ENCODE assay signal across 10 mouse cellular contexts in the genomic region with DNA sequence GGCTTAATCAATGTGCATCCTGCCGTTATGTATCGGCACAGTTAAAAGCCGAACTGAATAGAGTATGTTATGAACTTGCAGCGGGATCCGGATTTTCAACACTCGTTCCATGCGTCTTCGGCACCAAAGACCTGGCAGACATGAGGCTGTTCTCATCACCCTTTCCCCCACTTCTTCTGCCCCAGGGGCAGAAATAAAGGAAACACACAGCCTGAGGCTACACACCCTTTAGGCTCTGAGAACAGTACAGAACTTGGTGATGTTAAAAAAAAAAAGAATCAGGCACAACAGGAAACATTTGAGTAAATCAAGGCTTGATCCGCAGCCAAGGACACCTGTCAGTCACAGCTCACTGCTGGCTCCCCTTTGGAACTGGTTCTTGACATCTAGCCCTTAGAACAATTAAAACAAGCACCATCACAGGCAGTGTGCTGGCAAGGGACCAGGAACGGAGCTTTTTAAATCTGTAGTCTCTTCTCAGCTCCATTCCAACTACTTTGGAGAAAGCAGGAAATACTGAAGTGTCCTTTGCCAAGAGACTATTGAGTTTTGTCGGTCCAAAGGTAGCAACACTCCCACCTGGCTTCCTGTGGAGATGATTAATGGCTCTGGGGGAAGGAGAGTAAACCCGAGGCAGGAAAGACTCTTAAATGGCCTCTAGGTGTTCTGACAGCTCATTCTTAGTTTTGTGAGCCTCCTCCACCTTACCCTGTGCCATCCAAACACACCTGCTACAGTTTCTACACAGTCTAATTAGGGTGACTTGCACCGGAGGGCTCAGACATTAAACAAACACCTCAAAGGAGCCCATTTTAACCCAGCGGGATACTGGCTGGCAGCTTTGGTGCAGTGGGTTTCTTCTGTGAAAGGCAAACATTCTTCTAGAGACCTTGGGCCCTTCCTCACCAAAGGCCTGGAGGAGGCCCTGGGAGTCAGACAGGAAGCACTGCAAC. TPM values are rescaled to one million over a fixed set of nuclear protein-coding genes. Genes with fewer than 3 reads are reported as not detected.
DNase-seq lines count a peak whose midpoint lies in the region; ATAC-seq and TF ChIP-seq lines count a peak whose summit lies in the region.
"Had no signal": no experiment of that assay in that cellular context is flagged by ENCODE, and none has a peak within 500 bp of the region (broad histone marks: within the 10 kb centered on the region; RNA-seq: fewer than 3 reads in every experiment).

No protein-coding gene starts in this region.

- intact Hi-C loops in gastrocnemius, adult 2 months (cut with DNase I): no loop called here
- intact Hi-C loops in gastrocnemius, postnatal 14 days (cut with DNase I; ENCODE audit: low total_unique reads): no loop called here

- no peak for TF ChIP-seq EP300 in heart, postnatal 0 days (IDR thresholded peaks at IDR 0.05; ENCODE audit: low read depth)

- H3K9me3 ChIP-seq in heart, postnatal 0 days (replicated peaks; ENCODE audit: control insufficient read depth, low read length): no peaks in the 10 kb centered on the region
- H3K9me3 ChIP-seq in limb, embryonic 15.5 days: no peaks in the 10 kb centered on the region
- H3K9me3 ChIP-seq in neural tube, embryonic 15.5 days (replicated peaks): no peaks in the 10 kb centered on the region
- H3K9me3 ChIP-seq: embryonic facial prominence, embryonic 12.5 days had no signal

- 49% methylated on average over 14 of the region's 14 CpGs for WGBS in heart, postnatal 0 days
- WGBS in limb, embryonic 15.5 days: 58% methylated on average over 14 of the region's 14 CpGs
- WGBS in neural tube, embryonic 15.5 days: 63% methylated on average over 14 of the region's 14 CpGs

- no peak overlapping the region for H3K9ac ChIP-seq in heart, postnatal 0 days (replicated peaks; ENCODE audit: low read depth, low read length)
- H3K9ac ChIP-seq in limb, embryonic 15.5 days: no peak overlapping the region
- no peak overlapping the region for H3K9ac ChIP-seq in neural tube, embryonic 15.5 days (replicated peaks)
- H3K9ac ChIP-seq: embryonic facial prominence, embryonic 12.5 days had no signal

- DNase-seq in gastrocnemius, adult 2 months: peak; percentile 33
- no peak for DNase-seq in gastrocnemius, postnatal 14 days
- peak; percentile 11 for DNase-seq in Muller cell, postnatal 12 days (ENCODE audit: inconsistent ontology term)
- peak; percentile 26 for DNase-seq in heart, postnatal 0 days (ENCODE audit: low spot score)
- DNase-seq in spleen, postnatal 36 days (ENCODE audit: low spot score in 2 of 2): no peak
- DNase-seq in testis, postnatal 10 days (ENCODE audit: low spot score): no peak

- no peak for TF ChIP-seq CTCF in gastrocnemius, adult 2 months (IDR thresholded peaks at IDR 0.05)
- no peak for TF ChIP-seq CTCF in heart, postnatal 0 days (IDR thresholded peaks at IDR 0.05; ENCODE audit: low read depth)

- H3K4me1 ChIP-seq in heart, postnatal 0 days (ENCODE audit: control insufficient read depth, insufficient read depth): peaks cover 22% of the 10 kb centered on the region
- H3K4me1 ChIP-seq in limb, embryonic 15.5 days: peaks cover 8% of the 10 kb centered on the region; the same call in 1 of the 2 replicates
- peaks cover 4% of the 10 kb centered on the region; the same call in 1 of the 2 replicates for H3K4me1 ChIP-seq in neural tube, embryonic 15.5 days

- H3K27me3 ChIP-seq in heart, postnatal 0 days (ENCODE audit: control insufficient read depth, insufficient read depth, low read length): no peaks in the 10 kb centered on the region
- no peaks in the 10 kb centered on the region for H3K27me3 ChIP-seq in limb, embryonic 15.5 days
- H3K27me3 ChIP-seq in neural tube, embryonic 15.5 days (replicated peaks): no peaks in the 10 kb centered on the region
- H3K27me3 ChIP-seq: embryonic facial prominence, embryonic 12.5 days had no signal

- H3K4me2 ChIP-seq in heart, postnatal 0 days (ENCODE audit: low read depth, low read length): 0 out of 2 replicates have a peak overlapping the region, but pooled peaks have one; percentile 9
- H3K4me2 ChIP-seq in limb, embryonic 15.5 days: no peak overlapping the region
- H3K4me2 ChIP-seq in neural tube, embryonic 15.5 days: no peak overlapping the region
- H3K4me2 ChIP-seq: embryonic facial prominence, embryonic 12.5 days had no signal

- H3K36me3 ChIP-seq in heart, postnatal 0 days (replicated peaks; ENCODE audit: control insufficient read depth, insufficient read depth, low read length): no peaks in the 10 kb centered on the region
- no peaks in the 10 kb centered on the region for H3K36me3 ChIP-seq in limb, embryonic 15.5 days
- no peaks in the 10 kb centered on the region; the same call in 1 of the 2 replicates for H3K36me3 ChIP-seq in neural tube, embryonic 15.5 days
- H3K36me3 ChIP-seq: embryonic facial prominence, embryonic 12.5 days had no signal

- peak overlapping the region; percentile 67 for H3K27ac ChIP-seq in gastrocnemius, adult 2 months
- H3K27ac ChIP-seq in heart, postnatal 0 days (ENCODE audit: low read depth): no peak overlapping the region
- no peak overlapping the region for H3K27ac ChIP-seq in limb, embryonic 15.5 days
- H3K27ac ChIP-seq in neural tube, embryonic 15.5 days (replicated peaks): no peak overlapping the region; the same call in 1 of the 2 replicates
- H3K27ac ChIP-seq: embryonic facial prominence, embryonic 12.5 days; macrophage had no signal

- peak overlapping the region; percentile 21 for H3K4me3 ChIP-seq in gastrocnemius, adult 2 months
- H3K4me3 ChIP-seq in heart, postnatal 0 days (ENCODE audit: low read depth, low read length): no peak overlapping the region
- H3K4me3 ChIP-seq in limb, embryonic 15.5 days: no peak overlapping the region
- H3K4me3 ChIP-seq in neural tube, embryonic 15.5 days (replicated peaks): no peak overlapping the region
- H3K4me3 ChIP-seq: embryonic facial prominence, embryonic 12.5 days had no signal

- ATAC-seq in heart, postnatal 0 days (ENCODE audit: insufficient read depth, low read depth): no peak
- peak; percentile 40; the same call in 1 of the 2 replicates for ATAC-seq in limb, embryonic 15.5 days (ENCODE audit: insufficient number of reproducible peaks, low FRiP score, low TSS enrichment, low read depth)
- no peak for ATAC-seq in neural tube, embryonic 15.5 days (ENCODE audit: low FRiP score)

RNA-seq across cellular contexts. Expression of a gene that starts 50.0 kb away (rescaled TPM):
- total RNA-seq in gastrocnemius, adult 2 months (2021): 10 to 100 TPM; 47.1 to 62.3 TPM
- 10 to 100 TPM; 14.2 to 14.4 TPM for total RNA-seq in gastrocnemius, postnatal 14 days (2021)
- 17.0 and 34.2 TPM in 2 replicates for total RNA-seq in heart, postnatal 0 days (2014; rRNA removed; ENCODE audit: low replicate concordance)
- polyA plus RNA-seq in heart, postnatal 0 days (2015; fragmentation: Nextera tagmentation; extraction: Ambion mirVana): 5.8 and 7.5 TPM in 2 replicates
- 6.5 and 6.8 TPM in 2 replicates for polyA plus RNA-seq in limb, embryonic 15.5 days (2015; fragmentation: Nextera tagmentation; extraction: Ambion mirVana)
- polyA plus RNA-seq in neural tube, embryonic 15.5 days (2015; fragmentation: Nextera tagmentation; extraction: Ambion mirVana): 50.7 and 56.5 TPM in 2 replicates

Comparison
In these comparisons a context has a peak if more than half of its experiments do, and no peak if none do; other contexts are left out.
1. DNase-seq: peak in gastrocnemius, adult 2 months (single experiment), Muller cell, postnatal 12 days (single experiment) and heart, postnatal 0 days (single experiment); none in gastrocnemius, postnatal 14 days (single experiment), spleen, postnatal 36 days (0 of 2) and testis, postnatal 10 days (single experiment).